Mouse (Mus musculus) E14TG2a.4 (cell line): Measurements from ENCODE around the gene Pax8.

ENCODE experiments used
- H3K27me3 ChIP-seq: 2 replicates; pipeline ENCODE4 v1.6.1; 2014; ENCODE audit warnings: low read length, control low read depth; ENCODE audit not compliant: insufficient read depth
- H3K36me3 ChIP-seq: 2 replicates; pipeline ENCODE4 v1.6.1; 2014; ENCODE audit warnings: low read length, control low read depth; ENCODE audit not compliant: insufficient read depth
- H3K4me1 ChIP-seq: replicated peaks from 2 replicates; pipeline ENCODE4 v1.6.1; 2014; ENCODE audit warnings: low read depth, low read length, control low read depth
- H3K4me3 ChIP-seq: replicated peaks from 2 replicates; pipeline ENCODE4 v1.5.1; 2014; ENCODE audit warnings: mild to moderate bottlenecking, low read length
- H3K9me3 ChIP-seq: 2 replicates; pipeline ENCODE4 v1.6.1; 2014; ENCODE audit warnings: low read length, control low read depth
- CTCF ChIP-seq: conservative IDR thresholded peaks from 2 replicates; pipeline ENCODE4 v1.5.1; 2014; ENCODE audit warnings: low read length
- NANOG ChIP-seq: IDR thresholded peaks from 2 replicates; pipeline ENCODE4 v1.6.1; 2014; ENCODE audit warnings: borderline replicate concordance, low read length, mixed read lengths
- POU5F1 ChIP-seq: IDR thresholded peaks from 2 replicates; pipeline ENCODE4 v1.6.1; 2014; ENCODE audit warnings: low read length, borderline replicate concordance

Gene Pax8

DNA sequence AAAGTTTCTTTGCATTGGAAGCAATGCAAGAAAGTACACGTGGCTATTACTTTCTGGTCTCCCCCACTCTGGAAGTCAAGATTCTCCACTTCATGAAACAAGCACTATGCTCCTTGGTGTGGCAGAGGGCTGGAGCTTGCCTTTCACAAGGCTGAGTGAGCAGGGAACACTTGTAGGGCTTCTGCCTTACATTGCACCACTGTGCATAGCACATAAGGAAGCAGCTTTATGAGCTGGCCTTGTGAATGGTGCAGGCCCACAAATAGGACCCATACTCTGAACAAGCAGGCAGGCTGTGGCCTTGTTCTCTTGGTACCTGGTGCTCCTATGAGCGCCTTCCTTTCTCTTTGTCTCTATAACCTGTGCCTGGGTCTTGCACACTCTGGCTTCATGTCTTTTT is 82.1 kb downstream of the Pax8 start:
- no peak overlapping the region for H3K4me3 ChIP-seq
- H3K36me3 ChIP-seq: no peaks in the 10 kb centered on the region
- no peak for TF ChIP-seq CTCF
- no peak for TF ChIP-seq POU5F1
- TF ChIP-seq NANOG: no peak
- no peaks in the 10 kb centered on the region for H3K9me3 ChIP-seq
- peaks cover 5% of the 10 kb centered on the region for H3K27me3 ChIP-seq
- H3K4me1 ChIP-seq: no peaks in the 10 kb centered on the region

DNA sequence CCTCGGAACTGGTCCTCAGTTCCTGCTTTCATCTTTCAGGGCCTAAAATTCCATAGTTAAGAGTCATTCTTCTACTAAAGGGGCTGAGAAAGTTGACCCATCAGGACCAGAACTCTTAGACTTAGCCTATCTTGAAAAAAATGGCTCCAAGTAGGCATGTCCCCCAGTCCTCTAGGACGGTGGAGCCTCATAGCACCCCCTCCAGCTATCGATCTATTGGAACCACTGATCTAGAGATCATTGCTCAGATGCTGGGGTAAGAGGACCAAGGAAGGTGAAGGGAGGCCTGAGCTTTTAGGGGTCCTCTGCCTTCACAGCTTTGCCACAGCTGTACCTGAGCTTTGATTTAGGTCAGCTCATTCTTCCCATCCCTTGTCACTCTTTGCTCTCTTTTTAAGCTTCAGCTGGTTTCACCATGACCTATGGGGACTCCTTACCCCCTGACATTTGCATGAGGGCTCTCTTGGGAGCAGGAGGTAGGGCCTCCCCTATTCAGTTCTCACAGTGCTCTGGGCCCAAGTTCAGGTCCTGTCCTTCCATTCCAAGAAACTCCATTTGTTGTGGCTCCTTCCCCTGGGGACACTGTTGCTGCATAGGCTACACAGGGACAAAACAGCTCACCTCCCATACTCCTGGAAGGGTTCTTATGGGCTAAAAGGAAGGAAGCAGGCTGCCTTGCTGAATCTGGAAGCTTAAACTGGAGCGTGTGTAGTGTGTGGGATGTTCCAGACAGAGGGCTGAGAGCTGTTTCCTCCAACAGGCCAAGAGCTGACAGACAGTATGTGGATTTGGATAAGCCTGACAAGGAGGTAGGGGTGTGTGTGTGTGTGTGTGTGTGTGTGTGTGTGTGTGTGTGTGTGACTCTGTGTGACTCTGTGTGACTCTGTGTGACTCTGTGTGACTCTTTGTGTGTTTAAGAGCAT is 87.8 kb downstream of the Pax8 start:
- no peaks in the 10 kb centered on the region for H3K9me3 ChIP-seq
- no peaks in the 10 kb centered on the region for H3K36me3 ChIP-seq
- TF ChIP-seq POU5F1 (no peak), NANOG (no peak), CTCF (no peak)
- H3K27me3 ChIP-seq: peaks cover 7% of the 10 kb centered on the region
- peaks cover 32% of the 10 kb centered on the region for H3K4me1 ChIP-seq
- H3K4me3 ChIP-seq: no peak overlapping the region

DNA sequence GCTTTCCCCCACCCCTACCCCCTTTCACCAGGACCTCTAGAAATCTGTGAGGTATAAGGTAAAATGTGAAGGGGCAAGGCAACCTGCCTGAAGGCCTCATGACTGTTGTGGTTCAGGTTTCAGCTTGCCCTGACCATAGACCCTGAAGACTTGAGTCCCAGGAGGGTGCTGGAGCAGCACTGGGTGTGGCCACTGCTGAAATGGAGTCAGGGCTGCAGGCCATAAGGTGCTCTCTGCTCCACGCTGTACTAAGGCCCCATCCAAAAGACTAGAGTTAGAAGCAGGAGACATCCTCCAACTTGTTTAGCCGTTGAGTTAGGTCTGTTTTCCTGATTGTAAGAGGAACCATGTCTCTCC is 88.5 kb downstream of the Pax8 start:
- H3K36me3 ChIP-seq: no peaks in the 10 kb centered on the region

DNA sequence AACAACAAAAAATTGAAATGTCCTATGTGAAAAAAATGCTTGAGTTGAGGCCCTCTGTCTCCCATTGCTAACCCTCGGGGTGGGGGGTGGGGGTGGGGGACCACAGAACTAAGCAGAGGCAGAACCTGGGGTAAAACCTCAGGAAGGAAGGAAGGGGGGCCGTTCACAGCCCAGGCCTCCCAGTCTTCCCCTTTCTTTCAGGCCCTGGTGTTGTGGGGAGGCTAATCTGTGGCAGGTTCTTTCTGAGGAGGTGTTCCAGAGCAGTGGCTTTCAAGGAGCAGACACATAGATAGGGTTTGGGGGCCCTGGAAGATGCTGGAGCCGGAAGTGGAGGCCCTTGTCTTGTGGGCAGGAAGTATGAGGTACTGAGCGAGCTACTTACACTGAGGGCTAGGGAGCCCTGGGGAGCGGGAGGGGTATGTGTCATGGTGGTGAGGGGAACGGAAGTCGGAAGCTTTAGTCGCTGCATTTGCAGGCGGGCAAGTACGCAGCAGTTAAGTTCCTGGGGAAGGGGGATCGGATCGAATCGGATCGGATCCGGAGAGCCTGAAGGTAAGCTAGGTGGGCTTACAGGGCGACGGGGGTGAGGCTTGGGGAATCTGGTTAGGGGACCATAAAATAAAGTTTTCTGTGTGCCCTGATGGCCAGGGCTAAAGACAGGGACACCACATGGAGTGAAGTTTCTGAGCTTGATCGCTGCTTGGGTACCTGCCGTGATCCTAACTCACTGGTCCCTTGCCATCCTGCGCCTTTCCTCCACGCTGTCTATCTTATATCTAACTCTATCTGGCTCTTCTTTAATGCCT is 89.0 kb downstream of the Pax8 start:
- H3K9me3 ChIP-seq: no peaks in the 10 kb centered on the region
- H3K36me3 ChIP-seq: no peaks in the 10 kb centered on the region
- H3K4me3 ChIP-seq: peak overlapping the region; percentile 60
- H3K4me1 ChIP-seq: peaks cover 32% of the 10 kb centered on the region
- TF ChIP-seq CTCF (no peak), NANOG (no peak), POU5F1 (no peak)
- H3K27me3 ChIP-seq: peaks cover 9% of the 10 kb centered on the region

More for the DNA sequence above, 88.5 kb downstream of the Pax8 start:
- no peak for TF ChIP-seq POU5F1
- TF ChIP-seq NANOG: no peak
- no peak for TF ChIP-seq CTCF
- Histone ChIP-seq H3K27me3 (peaks cover 10% of the 10 kb centered on the region), H3K4me3 (peak overlapping the region; percentile 60; the same call in 1 of the 2 replicates), H3K4me1 (peaks cover 32% of the 10 kb centered on the region), H3K9me3 (no peaks in the 10 kb centered on the region)

DNA sequence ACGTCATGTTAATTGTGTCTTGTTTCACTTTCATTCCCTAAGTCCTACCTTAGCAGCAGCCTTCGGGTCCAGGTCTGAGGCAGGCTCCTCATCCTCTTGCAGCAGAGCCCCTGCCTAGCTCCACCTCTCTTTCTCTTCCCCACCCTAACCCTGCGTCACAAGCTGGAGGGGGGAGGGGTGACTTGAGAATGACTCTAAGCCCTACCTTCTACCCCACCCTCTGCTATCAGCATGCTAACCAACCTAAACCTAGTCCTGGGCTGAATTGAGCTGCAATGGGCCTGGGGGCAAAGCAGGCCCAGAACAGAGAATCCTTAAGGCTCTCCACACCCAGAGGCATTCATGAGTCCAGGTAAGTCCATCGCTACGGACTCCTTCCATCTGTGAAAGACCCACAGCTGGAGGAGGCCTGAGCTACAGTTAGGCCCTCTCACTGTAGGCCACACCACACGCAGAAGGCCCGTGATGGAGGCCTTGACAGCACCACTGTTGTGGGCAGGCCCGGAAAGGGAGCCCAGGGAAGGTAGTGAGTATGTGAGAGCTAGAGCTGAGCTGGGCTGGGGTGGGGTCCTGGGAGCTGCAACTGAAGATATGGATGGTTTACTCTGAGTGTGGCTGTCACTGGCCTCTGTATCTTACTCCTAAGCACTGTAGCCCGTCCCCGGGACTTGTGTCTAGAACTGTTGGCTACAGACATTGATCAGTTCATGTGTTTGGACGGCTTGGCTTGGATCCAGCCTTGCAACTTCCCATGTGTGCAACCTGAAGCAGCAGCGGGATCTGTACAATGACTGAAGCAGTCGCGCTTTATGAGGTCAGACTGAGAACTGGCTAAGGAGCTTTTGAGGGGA is 90.1 kb downstream of the Pax8 start:
- no peaks in the 10 kb centered on the region for H3K9me3 ChIP-seq
- H3K4me1 ChIP-seq: peaks cover 32% of the 10 kb centered on the region
- peaks cover 8% of the 10 kb centered on the region for H3K27me3 ChIP-seq
- peak overlapping the region; percentile 63 for H3K4me3 ChIP-seq
- no peak for TF ChIP-seq POU5F1
- H3K36me3 ChIP-seq: no peaks in the 10 kb centered on the region

DNA sequence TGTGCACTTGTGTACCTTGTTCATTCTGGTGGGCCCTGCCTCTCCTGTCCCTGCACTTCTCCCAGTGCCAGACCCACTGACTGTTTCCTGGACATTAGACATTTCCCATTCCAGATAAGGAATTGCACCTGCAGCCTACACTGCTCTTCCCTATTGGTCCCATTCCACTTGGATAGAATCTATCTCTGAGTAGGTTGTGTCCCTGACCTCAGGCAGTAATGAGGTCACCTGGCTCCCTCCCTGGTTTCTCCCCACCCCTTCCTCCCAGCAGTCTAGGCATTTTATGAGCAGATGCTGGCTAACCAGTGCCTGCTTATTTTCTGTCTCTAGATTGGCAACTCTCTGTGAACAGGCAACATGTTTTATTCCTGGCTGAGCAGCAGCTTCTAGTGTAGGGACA is 91.0 kb downstream of the Pax8 start:
- Histone ChIP-seq H3K9me3 (no peaks in the 10 kb centered on the region), H3K27me3 (peaks cover 8% of the 10 kb centered on the region), H3K4me3 (no peak overlapping the region), H3K36me3 (no peaks in the 10 kb centered on the region), H3K4me1 (peaks cover 32% of the 10 kb centered on the region)
- no peak for TF ChIP-seq NANOG

DNA sequence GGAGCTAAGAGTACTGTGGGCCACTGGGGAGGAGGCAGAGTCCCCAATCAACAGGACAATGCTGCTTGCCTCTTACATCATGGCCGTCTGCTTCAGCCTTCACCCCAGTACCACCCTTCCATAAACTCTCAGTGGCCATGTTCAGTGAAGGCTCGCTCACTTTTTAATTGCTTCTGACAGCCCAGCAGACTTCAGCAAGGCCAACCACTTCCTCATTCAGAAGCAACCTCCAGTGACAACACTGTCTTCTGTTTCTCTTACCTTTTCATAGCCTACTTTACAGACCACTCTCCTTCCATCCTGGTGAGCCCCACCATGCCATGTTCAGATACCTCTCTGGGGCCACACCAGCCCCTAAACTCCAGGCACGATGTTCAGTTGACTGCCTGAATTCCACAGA is 91.8 kb downstream of the Pax8 start:
- no peak overlapping the region for H3K4me3 ChIP-seq
- H3K4me1 ChIP-seq: peaks cover 32% of the 10 kb centered on the region
- no peak for TF ChIP-seq CTCF
- TF ChIP-seq NANOG: no peak
- peaks cover 8% of the 10 kb centered on the region for H3K27me3 ChIP-seq
- H3K9me3 ChIP-seq: no peaks in the 10 kb centered on the region; the same call in 1 of the 2 replicates
- no peaks in the 10 kb centered on the region for H3K36me3 ChIP-seq

DNA sequence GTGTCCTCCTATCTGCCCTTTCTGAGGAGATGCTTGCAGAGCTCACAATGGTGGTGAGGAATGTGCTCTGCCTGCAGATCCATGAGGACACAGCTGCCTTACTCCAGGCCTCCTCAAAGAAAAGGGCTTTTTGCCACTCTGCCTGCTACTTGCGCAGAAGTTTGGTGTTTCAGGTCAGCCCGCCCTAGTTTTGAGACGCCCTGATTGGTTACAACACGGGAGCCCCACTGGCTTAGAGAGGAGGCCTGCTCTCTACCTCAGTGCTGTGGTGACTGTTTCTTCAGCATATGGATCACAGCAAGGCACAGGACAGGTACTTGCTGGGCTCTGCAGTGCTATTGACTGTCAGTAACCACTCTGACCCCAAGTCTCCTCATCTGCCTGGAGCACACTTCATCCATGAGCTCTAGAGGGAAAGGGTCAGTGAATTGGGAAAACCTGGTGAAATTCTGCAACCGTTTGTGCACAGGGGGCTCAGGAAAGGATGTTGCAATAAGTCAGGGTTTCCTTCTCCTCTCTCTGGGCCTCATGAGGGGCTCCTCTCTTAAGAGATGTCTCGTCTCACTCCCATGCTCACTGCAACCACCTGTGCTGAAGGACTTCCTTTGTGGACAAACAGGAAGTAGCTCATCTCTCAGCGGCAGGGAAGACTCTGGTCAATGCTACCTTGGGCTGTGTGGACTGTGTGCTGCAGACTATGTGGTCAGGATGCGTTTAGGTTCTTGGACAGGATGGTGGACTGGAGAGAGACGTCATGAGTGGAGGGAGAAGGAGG is 92.8 kb downstream of the Pax8 start:
- Histone ChIP-seq H3K36me3 (no peaks in the 10 kb centered on the region), H3K4me1 (peaks cover 32% of the 10 kb centered on the region), H3K4me3 (no peak overlapping the region), H3K27me3 (peaks cover 8% of the 10 kb centered on the region), H3K9me3 (no peaks in the 10 kb centered on the region; the same call in 1 of the 2 replicates)
- TF ChIP-seq NANOG: no peak
- TF ChIP-seq POU5F1: no peak
- TF ChIP-seq CTCF: no peak
